Mouse (Mus musculus): ENCODE measurements around the gene Spo11.

DNA sequence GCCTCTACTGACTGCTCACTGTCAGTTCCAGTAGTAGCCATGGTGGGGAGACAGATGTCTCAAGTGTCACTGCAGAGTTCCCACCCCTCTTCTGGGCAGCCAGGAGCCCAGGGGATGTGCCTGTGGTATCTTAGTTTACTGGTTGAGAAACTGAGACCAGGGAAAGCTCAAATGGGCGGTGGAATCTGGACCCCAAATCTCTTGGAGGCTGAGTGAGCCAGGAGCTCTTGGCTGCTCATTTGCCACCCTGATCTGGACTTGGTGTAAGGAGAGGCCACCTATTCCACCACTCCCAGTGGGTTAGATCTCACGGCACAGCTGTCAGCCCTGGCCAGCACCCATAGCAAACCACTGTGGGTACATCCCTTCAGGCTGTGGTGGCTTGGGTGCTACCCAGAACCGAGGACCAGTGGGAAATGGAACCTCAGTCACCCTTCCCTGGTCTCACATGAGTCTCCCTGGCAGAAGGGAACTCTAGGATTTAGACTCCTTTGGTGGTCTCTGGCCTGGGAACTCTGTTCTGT, 51.1 kb downstream of the Spo11 start:
- TF ChIP-seq CTCF (IDR thresholded peaks at IDR 0.05; ENCODE audit: low read depth, low read length) (no peak), POLR2A (IDR thresholded peaks at IDR 0.05; ENCODE audit: borderline replicate concordance, low read depth, low read length) (no peak)
